Mouse (Mus musculus): ENCODE results near the gene Trpm1.

DNA sequence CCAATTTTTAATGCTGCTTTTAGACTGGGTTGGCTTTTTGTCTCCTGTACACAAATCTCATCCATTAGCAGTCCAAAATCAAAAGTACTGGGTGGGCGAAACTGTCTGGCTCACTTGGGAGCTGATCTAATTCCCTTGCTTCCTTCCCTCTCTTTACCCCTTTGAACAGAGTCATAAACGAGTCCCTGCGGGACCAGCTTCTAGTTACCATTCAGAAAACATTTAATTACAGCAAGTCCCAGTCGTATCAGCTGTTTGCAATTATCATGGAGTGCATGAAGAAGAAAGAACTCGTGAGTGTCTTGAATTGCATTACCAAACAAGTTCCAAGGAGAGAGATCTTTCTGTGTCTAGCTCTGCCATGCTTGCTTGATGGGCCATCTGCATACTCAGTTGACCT lies 55.1 kb downstream of the Trpm1 start:
- TF ChIP-seq TAL1 (IDR thresholded peaks at IDR 0.05; ENCODE audit: low read length) (no peak), GATA1 (IDR thresholded peaks at IDR 0.05; ENCODE audit: low read length) (no peak)
